Mouse (Mus musculus): ENCODE measurements around the gene Ttc9.

DNA sequence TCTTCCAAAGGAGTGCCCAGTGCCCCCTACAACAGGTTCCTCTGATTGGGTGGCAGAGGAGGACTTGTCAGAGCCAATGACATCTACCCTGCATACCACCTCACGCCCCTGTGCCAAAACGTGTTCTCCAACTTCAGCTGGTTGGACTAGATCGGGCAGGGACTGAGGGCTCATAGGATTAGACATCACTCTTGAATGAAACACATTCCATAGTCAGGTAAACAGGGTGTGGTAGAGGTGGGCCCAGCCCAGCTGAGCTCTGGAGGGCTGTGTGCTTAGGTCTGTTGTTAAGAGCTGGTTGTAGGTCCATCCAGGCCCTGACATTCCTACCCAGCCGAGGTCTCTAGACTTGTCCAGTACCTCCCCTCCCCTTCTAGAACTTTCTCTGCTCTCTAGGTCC lies 81.6 kb downstream of the Ttc9 start:
- TF ChIP-seq EP300 (IDR thresholded peaks at IDR 0.05; ENCODE audit: low read depth) (no peak), CTCF (IDR thresholded peaks at IDR 0.05; ENCODE audit: low read depth) (no peak)

Data from heart, postnatal 0 days (tissue).